Mouse (Mus musculus) T-cell, adult 2 months (primary cell): ENCODE measurements around the gene Gprin3.

Experiments
- DNase-seq: peaks from one replicate; pipeline ENCODE4 v3.0.0; 2022; ENCODE audit warnings: low spot score

Gprin3 gene

GRCm38 (mm10) chr6:59425824-59426533, at the start of gene Gprin3:
TSS of gene Gprin3 (minus strand) at chr6:59426294.
- DNase-seq = peak; percentile 79

DNA sequence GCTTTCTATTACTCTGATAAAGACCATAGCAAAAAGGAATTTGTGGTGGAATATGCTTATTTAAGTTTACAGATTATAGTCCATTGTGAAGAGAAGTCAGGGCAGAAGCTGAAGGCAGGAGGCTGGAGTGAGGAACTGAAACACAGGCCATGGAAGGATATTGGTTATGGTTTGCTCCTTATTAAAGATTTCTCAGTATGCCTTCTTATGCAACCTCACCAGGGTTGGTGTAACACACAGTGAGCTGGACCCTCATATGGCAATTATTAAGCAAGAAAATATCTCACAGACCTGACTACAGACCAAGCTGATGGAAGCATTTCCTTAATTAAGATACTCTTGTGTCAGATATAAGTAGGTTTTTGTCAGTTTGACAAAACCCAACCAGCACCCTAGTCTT, 32.8 kb upstream of the Gprin3 start:
- DNase-seq = no peak

GRCm38 (mm10) chr6:59456116-59456515, 30.0 kb upstream of the Gprin3 start:
- no peak for DNase-seq

DNA sequence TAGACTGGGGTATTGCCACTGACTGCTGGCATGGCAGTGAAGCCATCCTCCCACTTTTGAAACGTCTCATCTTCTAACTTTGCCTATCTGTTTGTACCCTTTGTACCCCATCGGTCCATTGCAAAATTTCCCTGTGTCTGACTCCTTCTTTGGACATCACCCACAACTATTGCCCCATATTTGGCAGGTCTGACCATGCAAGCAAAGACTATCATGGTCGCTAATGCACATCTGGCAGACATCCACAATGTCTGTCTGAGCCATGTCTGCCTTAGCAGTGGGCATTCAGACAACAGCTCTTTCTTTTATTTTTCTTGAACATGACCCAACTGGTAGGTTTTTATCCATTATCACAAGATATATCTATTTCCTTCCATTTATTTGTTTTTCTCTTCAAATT, 25.3 kb upstream of the Gprin3 start:
- no peak for DNase-seq

GRCm38 (mm10) chr6:59445101-59445503, 19.0 kb upstream of the Gprin3 start:
- DNase-seq = no peak

DNA sequence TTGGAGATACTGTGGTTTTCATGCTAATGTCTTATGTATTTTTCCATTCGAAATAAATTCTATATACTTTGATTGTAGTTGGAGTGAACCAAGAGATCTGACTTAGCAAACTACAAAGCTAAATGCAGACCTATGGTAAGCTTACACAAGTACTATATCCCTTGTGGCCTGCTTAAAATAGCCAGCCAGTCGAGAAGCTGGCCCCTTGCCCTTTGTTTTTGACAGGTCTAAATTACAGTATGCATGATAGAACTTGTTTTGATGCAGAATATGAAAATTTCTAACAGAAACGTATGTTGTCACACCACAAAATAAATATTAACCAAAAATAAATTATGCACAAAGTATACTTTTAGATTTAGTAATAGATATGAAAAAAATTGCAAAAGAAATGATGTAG, 9.8 kb upstream of the Gprin3 start:
- DNase-seq = no peak

DNA sequence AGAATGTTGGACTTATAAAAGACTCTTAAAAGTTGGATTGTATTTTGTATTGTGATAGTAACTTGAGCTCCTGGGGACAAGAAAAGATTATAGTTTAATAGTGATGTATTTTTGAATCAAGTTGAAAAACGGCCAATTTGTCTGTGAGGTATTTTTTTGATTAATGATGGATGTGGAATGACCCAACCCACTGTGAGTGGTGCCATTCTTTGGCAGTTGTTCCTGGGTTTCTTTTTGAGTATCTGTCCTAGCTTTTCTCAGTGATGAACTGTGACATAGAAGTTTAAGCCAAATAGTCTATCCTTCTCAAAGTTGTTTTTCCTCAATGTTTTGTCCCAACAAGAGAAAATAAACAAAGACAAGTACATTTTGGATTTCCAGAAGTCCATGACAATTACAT, 7.0 kb upstream of the Gprin3 start:
- no peak for DNase-seq

DNA sequence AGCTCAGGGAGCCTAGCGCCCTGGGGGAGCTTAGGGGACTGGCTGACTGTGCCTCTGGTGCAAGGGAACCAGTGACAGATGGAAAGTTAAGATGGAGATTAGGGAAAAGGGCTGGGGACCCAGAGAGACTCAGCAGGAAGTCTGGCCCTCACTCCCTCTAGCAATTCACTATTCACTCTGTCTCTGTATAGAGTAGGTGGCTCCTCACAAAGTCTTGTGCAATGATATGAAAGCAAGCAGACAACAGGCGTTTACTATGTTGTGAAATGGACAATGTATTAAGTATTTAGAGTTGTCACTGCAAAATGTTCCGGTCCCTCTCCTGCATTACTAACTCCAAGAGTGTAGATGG, 416 bp upstream of the Gprin3 start:
- no peak for DNase-seq

DNA sequence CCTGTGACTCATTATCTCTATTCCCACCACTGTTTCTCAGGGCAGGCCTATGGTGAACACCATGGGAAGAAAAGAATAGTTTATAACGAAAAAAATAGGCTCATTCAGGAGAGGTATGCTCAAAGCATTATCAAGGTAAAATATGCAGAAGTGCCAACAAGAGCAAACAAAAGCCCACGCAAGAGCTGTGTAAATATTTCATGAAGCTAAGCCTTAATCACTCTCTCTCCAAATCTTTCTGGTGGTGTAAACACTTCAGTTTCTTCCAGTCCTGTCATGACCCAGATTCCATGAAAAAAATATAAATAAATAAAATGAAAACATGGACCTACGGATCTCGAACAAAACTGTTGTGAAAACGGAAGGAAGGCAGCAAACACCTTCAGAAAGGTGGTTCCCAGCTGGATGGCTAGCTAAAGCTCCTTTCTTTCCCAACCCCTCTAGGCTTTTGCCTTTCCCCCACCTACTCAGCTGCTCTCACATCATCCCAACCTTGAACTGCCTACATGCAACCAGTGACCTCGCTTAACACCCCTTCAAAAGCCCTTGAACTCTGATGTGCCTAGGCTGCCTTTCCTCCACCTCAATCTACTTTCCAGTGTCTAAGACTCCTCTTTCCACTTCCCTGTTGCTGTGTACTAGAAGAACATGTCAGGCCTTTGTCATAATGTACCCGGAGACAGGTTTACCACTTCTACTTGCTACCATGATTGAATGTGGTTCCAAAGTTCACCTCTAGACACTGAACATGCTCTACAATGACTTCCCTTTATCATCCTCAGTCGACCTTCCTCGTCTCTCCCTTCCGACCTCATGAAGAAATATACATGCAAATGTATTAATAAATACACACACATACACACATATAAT, 988 bp downstream of the Gprin3 start:
- DNase-seq = no peak

GRCm38 (mm10) chr6:59423836-59424235, 2.3 kb downstream of the Gprin3 start:
- DNase-seq = no peak

DNA sequence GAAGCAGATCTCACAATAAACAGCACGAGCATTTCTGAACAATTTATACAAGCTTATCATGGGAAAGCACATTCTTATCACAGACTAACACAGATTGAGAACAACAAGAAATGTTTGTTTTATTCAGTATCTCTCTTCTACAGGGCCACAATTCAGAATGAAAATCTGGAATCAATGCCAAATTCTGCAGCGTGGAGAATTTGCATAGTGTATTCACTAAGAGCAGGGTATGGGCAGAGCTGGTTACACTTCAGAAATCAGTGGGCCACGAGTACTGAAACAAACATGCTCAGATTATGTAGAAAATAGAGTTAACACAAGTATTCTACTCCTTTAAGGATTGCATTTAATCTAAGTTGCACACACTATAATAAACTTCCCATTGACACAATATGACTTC, 6.8 kb downstream of the Gprin3 start:
- DNase-seq = no peak

DNA sequence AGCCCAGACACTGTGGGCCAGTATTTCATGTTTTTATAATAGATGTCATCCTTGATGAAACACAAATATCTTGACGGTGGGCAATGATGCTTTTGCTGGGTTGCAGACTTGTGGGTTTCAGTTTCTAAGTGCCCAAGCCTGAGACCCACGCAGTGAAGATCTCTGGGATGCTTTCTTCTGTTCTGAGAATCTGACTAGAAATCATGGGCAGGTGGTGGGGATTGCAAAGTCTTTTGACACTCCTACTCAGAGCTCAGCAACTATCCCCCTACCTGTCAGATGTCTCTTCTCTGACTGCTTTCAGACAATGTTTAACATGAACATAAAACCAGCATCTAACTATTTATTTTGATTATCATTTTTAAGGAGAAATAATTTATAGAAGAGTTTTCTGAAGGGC, 7.4 kb downstream of the Gprin3 start:
- no peak for DNase-seq

- DNase-seq = no peak
Measured at GRCm38 (mm10) chr6:59414816-59415215, 11.3 kb downstream of the Gprin3 start.

DNA sequence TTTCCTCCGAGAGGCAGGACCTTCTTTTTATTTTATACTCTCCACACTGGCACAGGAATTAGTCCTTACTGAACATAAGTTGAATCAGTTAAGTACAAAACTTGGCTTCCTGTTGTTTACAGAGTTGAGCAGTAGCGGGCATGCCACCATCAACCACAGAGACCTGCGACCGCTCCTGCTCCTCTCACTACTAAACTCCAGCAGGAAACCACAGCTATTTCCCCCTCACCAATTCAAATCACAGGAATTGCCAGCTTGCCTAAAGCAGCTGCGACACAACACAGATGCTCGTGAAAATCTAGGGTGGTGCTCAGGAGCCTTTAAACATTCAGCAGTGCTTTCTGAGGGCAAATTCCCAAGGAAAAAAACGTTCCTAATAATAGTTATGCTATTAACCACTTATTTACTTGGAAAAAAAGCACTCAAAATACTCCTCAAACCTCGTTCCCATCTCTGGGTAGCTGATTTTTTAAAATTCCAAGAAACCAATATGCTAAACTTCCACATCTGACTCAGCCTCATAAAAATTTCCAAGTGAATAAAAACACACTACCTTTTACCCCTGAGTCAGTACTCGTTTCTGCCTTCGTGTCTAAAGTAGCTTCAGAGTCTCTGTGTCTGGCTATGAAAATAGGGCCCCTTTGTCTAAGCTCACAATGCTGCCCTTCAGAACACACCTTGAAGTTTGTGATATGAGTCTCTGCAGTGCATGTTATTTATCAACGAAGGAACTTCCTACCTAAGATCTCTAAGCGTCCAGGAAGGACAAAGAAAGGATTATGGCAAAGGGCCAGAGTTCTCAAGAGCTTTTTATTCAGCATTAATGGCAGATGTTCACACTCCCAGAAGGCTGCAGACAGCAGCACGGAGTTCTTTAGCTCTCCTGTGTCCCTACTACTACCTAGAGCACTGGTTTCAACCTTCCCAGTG, 13.4 kb downstream of the Gprin3 start:
- DNase-seq = peak; percentile 78

DNA sequence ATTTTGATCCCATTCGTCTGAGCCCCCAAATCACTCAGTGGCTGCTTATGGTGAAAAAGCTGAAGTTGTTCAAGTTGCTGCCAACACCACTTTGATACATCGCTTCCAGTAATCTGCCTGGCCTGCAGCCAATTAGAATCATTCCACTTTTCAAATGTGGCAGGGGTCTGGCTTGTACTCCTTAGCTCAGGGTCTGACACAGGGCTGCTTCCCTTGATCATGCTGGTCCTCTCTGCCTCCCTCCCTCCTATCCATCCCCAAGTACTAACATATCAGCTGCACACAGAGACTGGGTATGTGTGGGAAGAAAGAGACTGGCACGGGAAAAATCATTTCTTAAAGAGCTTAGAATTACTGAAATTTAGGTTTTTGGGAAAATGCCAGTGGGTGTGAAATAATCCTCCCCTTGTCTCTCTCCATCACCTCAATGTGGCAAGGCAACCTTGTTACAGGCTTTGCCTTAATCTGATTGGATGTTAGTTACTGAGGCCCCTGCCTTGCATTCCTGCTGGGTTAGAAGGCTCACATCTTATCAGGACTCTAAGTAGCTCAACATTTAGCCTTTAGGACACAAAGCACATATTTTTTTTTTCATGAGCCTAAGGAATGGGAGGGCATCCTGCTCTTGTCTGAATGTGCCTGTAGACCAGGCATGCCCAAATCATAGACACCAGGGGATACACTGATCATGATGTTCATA, 16.9 kb downstream of the Gprin3 start:
- DNase-seq = no peak

GRCm38 (mm10) chr6:59407482-59407997, 18.6 kb downstream of the Gprin3 start:
- DNase-seq = no peak

GRCm38 (mm10) chr6:59390208-59390607, 35.9 kb downstream of the Gprin3 start:
- DNase-seq = no peak

- DNase-seq = no peak
Measured at GRCm38 (mm10) chr6:59365300-59365699, 60.8 kb downstream of the Gprin3 start.

- DNase-seq = no peak
Measured at GRCm38 (mm10) chr6:59363282-59363681, 62.8 kb downstream of the Gprin3 start.

DNA sequence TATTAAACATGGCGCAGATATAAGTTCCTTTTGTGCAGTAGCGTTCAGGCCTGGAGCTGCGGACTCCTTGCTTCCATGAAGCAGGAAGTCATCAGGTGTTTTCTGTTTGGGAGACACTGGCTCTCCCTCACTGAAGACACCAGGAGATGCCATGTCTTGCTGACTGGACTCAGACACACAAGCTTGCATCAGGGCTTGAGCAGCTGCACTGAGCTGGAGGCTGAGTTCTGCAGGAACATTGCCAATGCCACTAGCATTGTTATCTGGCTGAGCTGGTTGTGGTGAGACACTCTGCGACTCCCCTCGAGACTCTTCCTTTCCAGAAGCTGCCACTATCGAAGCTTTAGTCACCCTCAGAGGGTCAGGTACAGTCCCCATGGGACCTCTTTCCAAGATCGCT, 71.2 kb downstream of the Gprin3 start:
- no peak for DNase-seq

DNA sequence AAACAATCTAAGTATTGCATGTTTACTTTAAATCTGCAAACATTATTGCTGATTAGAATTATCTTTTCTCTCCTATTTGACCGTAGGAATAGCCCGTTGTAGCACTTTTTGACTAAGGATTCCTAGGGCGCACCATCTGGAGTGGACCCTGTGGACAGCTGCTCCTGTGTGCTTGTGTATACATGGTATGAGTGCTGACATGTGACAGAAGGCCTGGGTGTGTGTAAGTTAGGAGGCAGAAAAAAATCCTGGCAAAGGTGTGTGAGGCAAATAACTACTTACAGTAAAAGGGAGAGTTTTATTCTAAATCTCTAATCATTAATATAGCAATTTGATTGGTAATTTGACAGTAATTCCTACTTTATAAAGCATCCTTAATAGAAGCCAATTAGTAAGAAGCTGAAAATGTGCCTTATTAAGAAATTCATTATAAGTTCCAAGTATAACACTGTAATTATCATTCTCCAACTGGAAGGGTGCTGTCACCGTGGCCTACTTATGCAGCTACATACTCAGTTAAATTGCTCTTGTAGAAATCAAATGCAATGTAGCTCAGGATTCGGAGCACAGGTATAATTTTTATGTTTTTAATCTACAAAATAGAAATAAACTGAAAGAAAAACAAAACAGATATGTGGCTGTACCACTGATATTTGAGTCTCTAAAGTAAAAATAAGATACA, 74.8 kb downstream of the Gprin3 start:
- DNase-seq = no peak
